Mouse (Mus musculus): ENCODE measurements around the gene Nme1.

GRCm38 (mm10) chr11:93957031-93957555, 11.2 kb downstream of the Nme1 start:
- TF ChIP-seq GATA1 (IDR thresholded peaks at IDR 0.05; ENCODE audit: borderline replicate concordance, low read length) (no peak), FLI1 (IDR thresholded peaks at IDR 0.05; ENCODE audit: low read length) (no peak)
